Mouse (Mus musculus): ENCODE data around the gene Spag6. TPM values are rescaled to one million over a fixed set of nuclear protein-coding genes. Genes with fewer than 3 reads are reported as not detected.
A peak's percentile ranks its signal among the peaks of the same experiment; 100 is the strongest.

Spag6 gene
- polyA plus RNA-seq, 1 experiment, result not detected

- no peak for TF ChIP-seq POLR2A (IDR thresholded peaks at IDR 0.05; ENCODE audit: insufficient read depth, low read length)
- no peak for TF ChIP-seq CTCF (IDR thresholded peaks at IDR 0.05; ENCODE audit: low read depth, low read length)
- no peak for TF ChIP-seq EP300 (IDR thresholded peaks at IDR 0.05; ENCODE audit: insufficient read depth, low read depth, low read length)
- peaks cover 8% of the 10 kb centered on the region for H3K9me3 ChIP-seq (replicated peaks; ENCODE audit: control insufficient read depth, insufficient read depth, low read length, poor library complexity, severe bottlenecking)
- H3K9ac ChIP-seq (ENCODE audit: low read depth, poor library complexity, severe bottlenecking), result no peak overlapping the region
- peaks cover 35% of the 10 kb centered on the region for H3K27me3 ChIP-seq (ENCODE audit: control insufficient read depth, insufficient read depth, low read length, poor library complexity, severe bottlenecking)
- no peaks in the 10 kb centered on the region for H3K4me1 ChIP-seq (ENCODE audit: control insufficient read depth, insufficient read depth, low read length)
- no peak overlapping the region for H3K4me3 ChIP-seq (ENCODE audit: low read depth, low read length)
- H3K27ac ChIP-seq (ENCODE audit: insufficient read depth, low read length), result no peak overlapping the region
- H3K36me3 ChIP-seq (ENCODE audit: control insufficient read depth, insufficient read depth, low read length, poor library complexity, severe bottlenecking), result no peaks in the 10 kb centered on the region
Observed at GRCm38 (mm10) chr2:18695163-18695562, 1.3 kb downstream of the Spag6 start.

- no peak for TF ChIP-seq CTCF (IDR thresholded peaks at IDR 0.05; ENCODE audit: low read depth, low read length)
- TF ChIP-seq EP300 (IDR thresholded peaks at IDR 0.05; ENCODE audit: insufficient read depth, low read depth, low read length), result no peak
- TF ChIP-seq POLR2A (IDR thresholded peaks at IDR 0.05; ENCODE audit: insufficient read depth, low read length), result no peak
- Histone ChIP-seq H3K9ac (ENCODE audit: low read depth, poor library complexity, severe bottlenecking) (no peak overlapping the region), H3K4me1 (ENCODE audit: control insufficient read depth, insufficient read depth, low read length) (no peaks in the 10 kb centered on the region), H3K4me3 (ENCODE audit: low read depth, low read length) (no peak overlapping the region), H3K27me3 (ENCODE audit: control insufficient read depth, insufficient read depth, low read length, poor library complexity, severe bottlenecking) (peaks cover 32% of the 10 kb centered on the region), H3K27ac (ENCODE audit: insufficient read depth, low read length) (no peak overlapping the region), H3K9me3 (replicated peaks; ENCODE audit: control insufficient read depth, insufficient read depth, low read length, poor library complexity, severe bottlenecking) (peaks cover 8% of the 10 kb centered on the region), H3K36me3 (ENCODE audit: control insufficient read depth, insufficient read depth, low read length, poor library complexity, severe bottlenecking) (no peaks in the 10 kb centered on the region)
Observed at GRCm38 (mm10) chr2:18695629-18696150, 1.9 kb downstream of the Spag6 start.

GRCm38 (mm10) chr2:18697591-18698244 lies 3.9 kb downstream of the Spag6 start:
- Histone ChIP-seq H3K4me1 (ENCODE audit: control insufficient read depth, insufficient read depth, low read length) (no peaks in the 10 kb centered on the region), H3K36me3 (ENCODE audit: control insufficient read depth, insufficient read depth, low read length, poor library complexity, severe bottlenecking) (no peaks in the 10 kb centered on the region), H3K9ac (ENCODE audit: low read depth, poor library complexity, severe bottlenecking) (no peak overlapping the region), H3K27ac (ENCODE audit: insufficient read depth, low read length) (no peak overlapping the region), H3K9me3 (replicated peaks; ENCODE audit: control insufficient read depth, insufficient read depth, low read length, poor library complexity, severe bottlenecking) (peaks cover 8% of the 10 kb centered on the region), H3K4me3 (ENCODE audit: low read depth, low read length) (no peak overlapping the region), H3K27me3 (ENCODE audit: control insufficient read depth, insufficient read depth, low read length, poor library complexity, severe bottlenecking) (peaks cover 31% of the 10 kb centered on the region)
- TF ChIP-seq CTCF (IDR thresholded peaks at IDR 0.05; ENCODE audit: low read depth, low read length) (no peak), POLR2A (IDR thresholded peaks at IDR 0.05; ENCODE audit: insufficient read depth, low read length) (no peak), EP300 (IDR thresholded peaks at IDR 0.05; ENCODE audit: insufficient read depth, low read depth, low read length) (no peak)

GRCm38 (mm10) chr2:18698663-18699385 lies 5.0 kb downstream of the Spag6 start:
- no peak for TF ChIP-seq CTCF (IDR thresholded peaks at IDR 0.05; ENCODE audit: low read depth, low read length)
- no peak for TF ChIP-seq POLR2A (IDR thresholded peaks at IDR 0.05; ENCODE audit: insufficient read depth, low read length)
- TF ChIP-seq EP300 (IDR thresholded peaks at IDR 0.05; ENCODE audit: insufficient read depth, low read depth, low read length), result no peak
- Histone ChIP-seq H3K4me3 (ENCODE audit: low read depth, low read length) (peak overlapping the region; percentile 28), H3K4me1 (ENCODE audit: control insufficient read depth, insufficient read depth, low read length) (no peaks in the 10 kb centered on the region)

GRCm38 (mm10) chr2:18699401-18699990 lies 5.7 kb downstream of the Spag6 start:
- H3K36me3 ChIP-seq (ENCODE audit: control insufficient read depth, insufficient read depth, low read length, poor library complexity, severe bottlenecking), result no peaks in the 10 kb centered on the region
- peaks cover 24% of the 10 kb centered on the region for H3K27me3 ChIP-seq (ENCODE audit: control insufficient read depth, insufficient read depth, low read length, poor library complexity, severe bottlenecking)
- H3K4me3 ChIP-seq (ENCODE audit: low read depth, low read length), result peak overlapping the region; percentile 7; the same call in 1 of the 2 replicates
- TF ChIP-seq EP300 (IDR thresholded peaks at IDR 0.05; ENCODE audit: insufficient read depth, low read depth, low read length), result no peak
- no peak for TF ChIP-seq CTCF (IDR thresholded peaks at IDR 0.05; ENCODE audit: low read depth, low read length)
- no peak for TF ChIP-seq POLR2A (IDR thresholded peaks at IDR 0.05; ENCODE audit: insufficient read depth, low read length)
- H3K4me1 ChIP-seq (ENCODE audit: control insufficient read depth, insufficient read depth, low read length), result no peaks in the 10 kb centered on the region
- no peak overlapping the region for H3K27ac ChIP-seq (ENCODE audit: insufficient read depth, low read length)
- peaks cover 8% of the 10 kb centered on the region for H3K9me3 ChIP-seq (replicated peaks; ENCODE audit: control insufficient read depth, insufficient read depth, low read length, poor library complexity, severe bottlenecking)
- no peak overlapping the region for H3K9ac ChIP-seq (ENCODE audit: low read depth, poor library complexity, severe bottlenecking)

More at GRCm38 (mm10) chr2:18698663-18699385, 5.0 kb downstream of the Spag6 start:
- Histone ChIP-seq H3K27me3 (ENCODE audit: control insufficient read depth, insufficient read depth, low read length, poor library complexity, severe bottlenecking) (peaks cover 27% of the 10 kb centered on the region), H3K27ac (ENCODE audit: insufficient read depth, low read length) (no peak overlapping the region), H3K9me3 (replicated peaks; ENCODE audit: control insufficient read depth, insufficient read depth, low read length, poor library complexity, severe bottlenecking) (peaks cover 8% of the 10 kb centered on the region), H3K36me3 (ENCODE audit: control insufficient read depth, insufficient read depth, low read length, poor library complexity, severe bottlenecking) (no peaks in the 10 kb centered on the region), H3K9ac (ENCODE audit: low read depth, poor library complexity, severe bottlenecking) (no peak overlapping the region)

Data from ES-Bruce4 (cell line).